Mouse (Mus musculus) hindbrain, embryonic 16.5 days (tissue): Measurements from ENCODE around the gene Fbxo21. TPM values are rescaled to one million over a fixed set of nuclear protein-coding genes. Genes with fewer than 3 reads are reported as not detected.

Source experiments
- ATAC-seq: fragments of 200-750 bp; cut with Nextera tagmentation; 2 replicates; pipeline ENCODE4 v1.8.0; 2017; ENCODE audit warnings: moderate TSS enrichment, moderate library complexity
- H3K27ac ChIP-seq: fragments of 300-500 bp; sonication (generic); 2 replicates; pipeline ENCODE4 v1.5.1; 2014; ENCODE audit warnings: low read depth, mild to moderate bottlenecking, control low read depth, low read length, moderate library complexity
- H3K27me3 ChIP-seq: fragments of 300-500 bp; sonication (generic); replicated peaks from 2 replicates; pipeline ENCODE4 v1.6.1; 2014; ENCODE audit warnings: low read length; ENCODE audit not compliant: control insufficient read depth, insufficient read depth
- H3K36me3 ChIP-seq: fragments of 300-500 bp; sonication (generic); 2 replicates; pipeline ENCODE4 v1.6.1; 2014; ENCODE audit warnings: mild to moderate bottlenecking, low read length, moderate library complexity, mixed read lengths; ENCODE audit not compliant: control insufficient read depth, insufficient read depth
- H3K4me1 ChIP-seq: fragments of 300-500 bp; sonication (generic); 2 replicates; pipeline ENCODE4 v1.6.1; 2014; ENCODE audit warnings: low read depth, low read length; ENCODE audit not compliant: control insufficient read depth, insufficient read depth
- H3K4me2 ChIP-seq: fragments of 300-500 bp; sonication (generic); 2 replicates; pipeline ENCODE4 v1.6.1; 2014; ENCODE audit warnings: mild to moderate bottlenecking, low read length, control low read depth, moderate library complexity
- H3K4me3 ChIP-seq: fragments of 300-500 bp; sonication (generic); 2 replicates; pipeline ENCODE4 v1.5.1; 2014; ENCODE audit warnings: mild to moderate bottlenecking, low read length, control low read depth, moderate library complexity
- H3K9ac ChIP-seq: fragments of 300-500 bp; sonication (generic); 2 replicates; pipeline ENCODE4 v1.6.1; 2014; ENCODE audit warnings: low read depth, mild to moderate bottlenecking, control low read depth, low read length, moderate library complexity
- H3K9me3 ChIP-seq: fragments of 300-500 bp; sonication (generic); 2 replicates; pipeline ENCODE4 v1.6.1; 2014; ENCODE audit warnings: mild to moderate bottlenecking, low read length, moderate library complexity; ENCODE audit not compliant: control insufficient read depth
- WGBS: fragments of 180-500 bp; shearing (Covaris S2); extraction: QIAGEN DNeasy Blood & Tissue Kit; methylation state at CpG from one replicate; pipeline ENCODE4 v1.1.7; 2014; 5-methylcytosine and 5-hydroxymethylcytosine counted together
- polyA plus RNA-seq: library from polyadenylated mRNA; unstranded; fragments of >200 nt; fragmentation: Nextera tagmentation; extraction: Ambion mirVana; gene quantifications from 2 replicates; pipeline ENCODE4 v1.2.1, GENCODE M21; 2015

Fbxo21 gene
- polyA plus RNA-seq, 1 experiment from 2014 or later = 151 TPM

DNA sequence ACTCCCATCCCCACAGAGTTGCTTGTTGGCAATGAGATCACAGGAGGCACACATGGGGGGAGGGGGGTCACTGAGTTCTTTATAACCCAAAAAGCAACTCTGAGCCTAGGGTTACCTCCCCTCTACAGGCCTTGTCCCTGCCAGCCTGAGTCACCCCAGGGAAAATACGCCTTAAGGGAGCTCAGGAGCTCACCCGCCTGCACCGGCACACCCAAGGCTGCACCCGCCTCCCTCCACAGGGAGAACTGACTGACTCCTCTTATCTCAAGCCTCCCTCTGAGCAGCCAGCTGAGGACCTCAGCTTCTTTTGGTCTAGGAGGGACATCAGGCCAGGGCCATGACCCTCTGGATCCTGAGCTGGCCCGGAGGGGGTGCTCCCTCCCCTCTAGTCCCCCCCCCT, 54.5 kb downstream of the Fbxo21 start:
- 64% methylated on average over 5 of the region's 5 CpGs for WGBS
- Histone ChIP-seq H3K4me2 (no peak overlapping the region), H3K4me3 (no peak overlapping the region), H3K27ac (no peak overlapping the region), H3K4me1 (peaks cover 30% of the 10 kb centered on the region), H3K27me3 (peaks cover 36% of the 10 kb centered on the region), H3K9ac (no peak overlapping the region), H3K9me3 (no peaks in the 10 kb centered on the region; the same call in 1 of the 2 replicates), H3K36me3 (no peaks in the 10 kb centered on the region)
- no peak for ATAC-seq

DNA sequence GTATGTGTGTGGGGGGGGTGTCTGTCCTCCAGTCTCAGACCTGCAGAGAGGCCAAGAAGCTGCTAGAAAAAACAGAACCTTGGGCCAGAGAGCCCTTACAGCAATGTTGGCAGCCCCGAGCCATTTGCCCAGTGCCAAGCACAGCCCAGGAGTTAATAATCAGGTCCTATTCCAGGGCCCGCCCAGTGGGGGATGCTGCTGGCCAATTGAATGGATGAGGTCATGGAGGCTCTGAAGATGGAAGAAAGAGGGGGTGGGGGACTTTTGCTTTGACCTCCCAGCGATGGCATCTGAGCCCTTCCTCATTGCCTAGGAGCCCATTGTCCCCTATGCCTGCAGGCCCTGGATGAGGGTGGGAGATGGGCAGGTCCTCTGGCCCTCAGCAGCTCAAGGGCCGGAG, 55.0 kb downstream of the Fbxo21 start:
- 26% methylated on average over 4 of the region's 4 CpGs for WGBS

DNA sequence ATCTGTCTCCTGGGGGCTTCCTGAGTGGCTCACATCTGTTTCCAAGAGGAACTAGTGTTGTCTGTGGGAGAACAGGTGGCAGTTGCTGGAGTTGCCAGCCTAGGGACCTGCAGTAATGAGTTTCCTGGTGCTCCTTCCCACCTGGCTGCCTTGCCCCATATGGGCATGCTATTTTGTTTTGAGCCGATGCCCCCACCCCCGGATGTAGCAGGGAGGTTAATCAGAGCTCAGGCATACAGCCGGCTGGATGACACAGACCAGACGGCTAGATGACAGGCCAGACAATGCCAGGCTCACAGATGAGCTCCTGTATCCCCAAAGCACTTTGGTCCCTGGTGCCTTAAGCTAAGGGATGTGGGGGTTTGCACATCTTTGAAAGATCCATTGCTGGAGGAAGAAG, 56.8 kb downstream of the Fbxo21 start:
- no peaks in the 10 kb centered on the region; the same call in 1 of the 2 replicates for H3K9me3 ChIP-seq
- no peak overlapping the region for H3K9ac ChIP-seq
- no peak overlapping the region for H3K4me3 ChIP-seq
- H3K36me3 ChIP-seq = no peaks in the 10 kb centered on the region
- no peak overlapping the region for H3K4me2 ChIP-seq
- WGBS = 46% methylated on average over 4 of the region's 4 CpGs
- ATAC-seq = no peak
- H3K4me1 ChIP-seq = peaks cover 18% of the 10 kb centered on the region
- H3K27me3 ChIP-seq = peaks cover 22% of the 10 kb centered on the region
- no peak overlapping the region for H3K27ac ChIP-seq

More for the DNA sequence above, 55.0 kb downstream of the Fbxo21 start:
- no peaks in the 10 kb centered on the region for H3K36me3 ChIP-seq
- H3K4me3 ChIP-seq = no peak overlapping the region
- no peak overlapping the region for H3K9ac ChIP-seq
- H3K27me3 ChIP-seq = peaks cover 36% of the 10 kb centered on the region
- no peak for ATAC-seq
- peaks cover 30% of the 10 kb centered on the region for H3K4me1 ChIP-seq
- H3K4me2 ChIP-seq = no peak overlapping the region
- H3K9me3 ChIP-seq = no peaks in the 10 kb centered on the region; the same call in 1 of the 2 replicates
- H3K27ac ChIP-seq = no peak overlapping the region

DNA sequence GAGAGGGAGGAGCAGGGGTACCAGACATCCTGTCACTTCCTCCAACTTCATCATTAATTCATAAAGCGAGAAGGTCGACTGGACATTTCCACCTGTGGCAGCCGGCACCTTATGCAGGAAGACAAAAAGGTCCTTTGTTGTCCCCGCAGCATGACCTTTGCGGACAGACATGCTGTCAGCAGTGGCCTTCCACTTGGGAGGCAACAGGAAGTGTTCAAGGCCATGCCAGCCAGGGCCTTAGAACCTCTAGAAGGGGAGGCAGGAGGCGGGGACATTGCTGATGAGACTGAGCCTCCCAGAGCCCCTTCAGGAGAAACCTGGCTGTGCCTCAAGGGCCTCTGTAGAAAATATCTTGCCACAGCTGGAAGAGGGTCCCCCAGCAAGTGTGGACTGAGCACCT, 57.2 kb downstream of the Fbxo21 start:
- Histone ChIP-seq H3K4me1 (peaks cover 15% of the 10 kb centered on the region), H3K27ac (no peak overlapping the region), H3K9ac (no peak overlapping the region), H3K4me3 (no peak overlapping the region), H3K4me2 (no peak overlapping the region), H3K9me3 (no peaks in the 10 kb centered on the region; the same call in 1 of the 2 replicates), H3K27me3 (peaks cover 18% of the 10 kb centered on the region), H3K36me3 (no peaks in the 10 kb centered on the region)
- no peak for ATAC-seq
- WGBS = 72% methylated on average over 6 of the region's 6 CpGs

- Histone ChIP-seq H3K9ac (no peak overlapping the region), H3K27me3 (peaks cover 9% of the 10 kb centered on the region), H3K4me3 (no peak overlapping the region), H3K9me3 (no peaks in the 10 kb centered on the region; the same call in 1 of the 2 replicates), H3K27ac (no peak overlapping the region), H3K4me2 (no peak overlapping the region), H3K36me3 (no peaks in the 10 kb centered on the region), H3K4me1 (peaks cover 11% of the 10 kb centered on the region)
- ATAC-seq = no peak
- WGBS = 92% methylated on average over 1 of the region's 1 CpGs
Observed at GRCm38 (mm10) chr5:118034632-118035031, 58.1 kb downstream of the Fbxo21 start.

- no peaks in the 10 kb centered on the region; the same call in 1 of the 2 replicates for H3K9me3 ChIP-seq
- H3K27me3 ChIP-seq = no peaks in the 10 kb centered on the region
- H3K36me3 ChIP-seq = no peaks in the 10 kb centered on the region
- H3K27ac ChIP-seq = no peak overlapping the region
- no peak overlapping the region for H3K4me2 ChIP-seq
- no peak for ATAC-seq
- WGBS = 70% methylated on average over 3 of the region's 3 CpGs
- no peak overlapping the region for H3K9ac ChIP-seq
- H3K4me3 ChIP-seq = no peak overlapping the region
- peaks cover 10% of the 10 kb centered on the region for H3K4me1 ChIP-seq
Observed at GRCm38 (mm10) chr5:118035786-118036185, 59.3 kb downstream of the Fbxo21 start.

DNA sequence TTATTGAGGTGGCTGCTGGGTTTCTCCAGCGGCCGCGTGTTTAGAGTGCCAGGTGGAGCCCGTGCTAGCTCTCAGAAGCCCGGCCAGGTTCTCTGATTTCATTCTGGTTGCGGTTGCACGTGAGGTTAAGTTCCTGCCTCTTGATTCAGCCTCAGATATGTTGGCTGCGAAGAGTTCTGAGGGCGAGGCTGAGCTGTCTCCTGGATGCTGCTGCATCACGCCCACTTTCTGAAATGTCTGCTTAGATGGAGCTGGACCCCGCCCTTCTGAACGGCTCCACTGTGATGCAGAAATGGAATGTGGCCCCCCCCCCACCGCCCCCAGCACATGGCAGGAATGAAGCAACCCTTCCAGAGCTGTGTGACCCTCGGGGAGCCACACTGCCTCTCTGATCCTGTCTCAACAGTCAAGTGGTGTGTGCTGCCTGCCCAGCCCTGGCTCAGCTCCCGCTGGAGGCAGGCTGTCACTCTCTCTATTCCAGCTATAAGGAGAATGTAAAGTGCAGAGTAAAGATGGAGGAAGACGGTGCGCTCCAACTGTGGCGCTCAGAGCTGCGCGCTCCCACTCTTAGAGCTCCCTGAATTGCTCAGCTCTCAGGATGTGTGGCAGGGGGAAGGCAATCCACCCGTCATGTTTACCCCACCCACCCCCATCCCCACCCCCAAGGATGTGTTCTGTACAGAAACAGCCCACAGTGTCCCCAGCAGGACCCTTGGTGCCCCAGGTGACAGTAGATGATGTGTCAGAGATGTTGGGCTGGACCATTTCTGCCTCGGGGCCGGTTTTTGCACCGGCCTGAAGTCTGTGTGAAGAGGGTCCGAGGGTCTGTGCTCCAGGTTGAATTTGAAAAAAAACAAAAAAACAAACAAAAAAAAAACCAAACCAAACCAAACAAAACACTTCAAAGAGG, 60.6 kb downstream of the Fbxo21 start:
- 45% methylated on average over 25 of the region's 25 CpGs for WGBS
- ATAC-seq = peak; percentile 40; the same call in 1 of the 2 replicates
- Histone ChIP-seq H3K9ac (no peak overlapping the region), H3K4me1 (peaks cover 10% of the 10 kb centered on the region), H3K27ac (no peak overlapping the region), H3K36me3 (no peaks in the 10 kb centered on the region), H3K27me3 (no peaks in the 10 kb centered on the region), H3K4me3 (no peak overlapping the region), H3K4me2 (no peak overlapping the region), H3K9me3 (no peaks in the 10 kb centered on the region; the same call in 1 of the 2 replicates)

- H3K27me3 ChIP-seq = no peaks in the 10 kb centered on the region
- no peaks in the 10 kb centered on the region for H3K36me3 ChIP-seq
- no peak overlapping the region for H3K27ac ChIP-seq
- peak; percentile 66 for ATAC-seq
- no peak overlapping the region for H3K4me2 ChIP-seq
- no peak overlapping the region for H3K9ac ChIP-seq
- peaks cover 10% of the 10 kb centered on the region for H3K4me1 ChIP-seq
- H3K4me3 ChIP-seq = no peak overlapping the region
- WGBS = 8% methylated on average over 10 of the region's 10 CpGs
- H3K9me3 ChIP-seq = no peaks in the 10 kb centered on the region; the same call in 1 of the 2 replicates
Observed at GRCm38 (mm10) chr5:118037798-118038484, 61.4 kb downstream of the Fbxo21 start.

GRCm38 (mm10) chr5:118039241-118039668, 62.7 kb downstream of the Fbxo21 start:
- no peak for ATAC-seq
- H3K36me3 ChIP-seq = no peaks in the 10 kb centered on the region
- H3K4me2 ChIP-seq = no peak overlapping the region
- WGBS = 21% methylated on average over 12 of the region's 12 CpGs
- no peaks in the 10 kb centered on the region; the same call in 1 of the 2 replicates for H3K9me3 ChIP-seq
- no peak overlapping the region for H3K27ac ChIP-seq
- H3K4me3 ChIP-seq = no peak overlapping the region
- H3K4me1 ChIP-seq = peaks cover 10% of the 10 kb centered on the region
- no peaks in the 10 kb centered on the region for H3K27me3 ChIP-seq
- peak overlapping the region; percentile 3; the same call in 1 of the 2 replicates for H3K9ac ChIP-seq
